Mouse (Mus musculus) liver, adult (tissue): ENCODE results near the gene Slc9a1.

Experiments used
- GATA4 ChIP-seq: IDR thresholded peaks from 2 replicates; pipeline ENCODE4 v1.6.1; 2014; ENCODE audit warnings: mild to moderate bottlenecking, low read length; ENCODE audit not compliant: insufficient replicate concordance

Gene Slc9a1

DNA sequence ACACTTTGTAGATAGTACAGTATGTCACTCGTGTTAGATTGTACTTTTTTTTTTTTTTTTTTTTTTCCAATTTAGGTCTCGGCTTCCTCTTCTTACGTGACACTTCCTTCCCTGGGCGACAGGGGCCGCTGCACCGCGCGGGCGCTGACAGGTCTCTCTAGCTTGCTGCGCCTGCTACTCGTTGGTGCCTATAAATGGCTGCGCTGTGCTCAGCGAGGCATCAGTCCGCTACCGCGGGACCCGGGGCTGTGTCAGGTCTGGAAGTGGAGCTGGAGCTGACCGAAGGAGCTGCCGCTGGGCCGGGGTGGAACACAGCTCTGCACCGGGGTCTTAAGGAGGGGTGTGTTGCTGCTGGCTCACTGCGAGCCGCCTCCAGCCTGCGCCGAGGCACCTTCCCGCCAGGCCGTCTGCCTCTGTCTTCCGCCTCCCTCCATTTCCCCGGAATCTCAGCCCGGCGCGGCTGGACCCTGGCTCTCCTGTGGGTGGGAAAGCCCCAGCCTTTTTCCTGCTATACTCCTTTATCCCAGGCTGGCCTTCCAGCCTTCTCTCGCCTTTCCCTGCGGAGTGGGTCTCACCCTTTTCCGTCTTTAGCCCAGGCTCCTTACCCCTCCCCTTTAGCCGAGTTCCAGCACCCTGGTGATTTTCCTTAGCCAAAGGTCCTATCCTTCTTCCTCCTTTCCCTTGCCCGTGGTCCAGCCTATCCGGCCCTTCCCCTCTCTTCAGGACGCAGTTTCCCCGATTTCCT, at the start of gene Slc9a1:
Gene Slc9a1, plus strand, starts transcription at position 154 of the 745 bp plus-strand sequence.
- peak; percentile 57; the same call in 1 of the 2 replicates for TF ChIP-seq GATA4

DNA sequence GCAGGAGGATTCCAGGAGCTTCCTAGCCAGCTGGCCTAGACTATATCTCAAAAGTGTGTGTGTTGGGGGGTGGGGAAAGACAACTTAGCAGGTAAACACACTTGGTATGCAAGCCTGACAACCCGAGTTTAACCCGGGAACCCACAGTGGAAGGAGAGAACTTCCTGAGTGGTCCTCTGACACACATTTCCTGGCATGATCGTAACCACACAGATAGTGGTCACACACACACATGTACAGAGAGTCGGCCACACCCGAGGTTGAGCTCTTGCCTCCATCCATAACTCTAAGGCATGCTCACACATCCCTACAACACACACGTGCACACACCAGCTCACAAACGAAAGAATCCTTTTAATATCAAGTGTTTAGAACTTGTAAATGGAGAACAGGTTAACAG, 41.4 kb upstream of the Slc9a1 start:
- TF ChIP-seq GATA4 = no peak

DNA sequence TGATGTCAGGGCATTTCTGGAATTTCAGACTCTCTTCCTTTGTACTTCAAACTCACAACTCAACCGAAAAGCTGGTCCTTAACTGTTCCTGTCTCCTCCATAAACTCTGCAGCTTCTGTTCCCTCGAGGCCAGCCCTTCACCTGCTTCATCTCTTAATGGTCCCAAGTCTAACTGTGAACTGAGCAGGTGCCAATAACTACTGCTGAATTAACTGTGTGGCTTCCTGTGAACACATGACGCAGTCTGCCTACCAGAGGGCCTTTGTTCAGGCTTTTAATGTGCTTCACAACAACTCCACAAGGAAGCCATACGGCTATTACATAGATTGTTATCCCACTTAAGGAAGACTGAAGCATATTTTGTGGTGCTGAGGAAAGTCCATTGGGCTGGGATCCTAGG, 39.2 kb upstream of the Slc9a1 start:
- no peak for TF ChIP-seq GATA4

DNA sequence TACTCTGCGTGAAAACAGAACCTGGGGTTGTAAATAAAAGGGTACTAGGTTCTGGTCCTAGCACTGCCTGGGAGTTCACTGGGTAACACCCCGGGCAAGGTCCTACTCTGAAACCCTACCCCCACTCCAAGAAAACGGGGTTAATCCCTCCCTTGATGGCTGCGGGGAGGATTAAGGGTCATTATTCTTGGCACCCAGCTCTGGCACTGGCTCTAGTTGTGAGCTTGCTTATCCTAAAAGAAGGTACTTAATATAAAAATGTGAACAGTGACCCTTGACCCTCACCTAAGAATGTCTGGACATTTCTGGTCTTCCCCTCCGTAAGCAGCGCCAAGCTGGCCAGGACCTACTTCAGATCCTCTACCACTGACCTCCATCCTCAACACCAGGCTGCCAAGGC, 36.2 kb upstream of the Slc9a1 start:
- no peak for TF ChIP-seq GATA4

DNA sequence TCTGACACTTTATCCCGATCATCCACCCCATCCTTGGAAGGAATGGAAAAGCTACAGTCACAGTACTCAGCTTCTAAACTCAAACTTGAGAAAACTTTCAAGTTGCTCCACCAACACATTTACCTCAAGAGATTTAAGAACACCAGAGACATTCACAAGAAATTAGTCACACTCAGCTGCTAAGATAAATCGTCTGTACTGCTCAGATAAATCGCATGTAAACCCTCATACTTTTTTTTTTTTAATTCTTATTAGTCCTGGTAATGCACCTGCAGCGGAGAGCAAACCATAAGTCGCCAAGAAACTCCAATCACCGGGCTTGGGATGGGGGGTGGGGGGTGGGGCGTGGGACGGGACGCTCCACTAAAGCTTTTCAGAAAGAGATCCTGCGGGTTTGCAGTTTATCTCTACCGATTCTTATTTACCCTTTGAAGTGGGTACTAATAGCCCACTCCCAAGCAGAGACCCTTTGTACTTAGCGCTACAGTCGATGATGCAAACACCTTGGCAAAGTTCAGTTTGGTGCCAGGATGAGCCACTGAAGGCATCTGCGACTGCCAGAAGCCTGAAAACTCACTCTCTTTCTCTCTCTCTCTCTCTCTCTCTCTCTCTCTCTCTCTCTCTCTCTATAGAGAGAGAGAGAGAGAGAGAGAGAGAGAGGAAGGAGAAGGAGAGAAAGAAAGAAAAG, 31.5 kb upstream of the Slc9a1 start:
- no peak for TF ChIP-seq GATA4

DNA sequence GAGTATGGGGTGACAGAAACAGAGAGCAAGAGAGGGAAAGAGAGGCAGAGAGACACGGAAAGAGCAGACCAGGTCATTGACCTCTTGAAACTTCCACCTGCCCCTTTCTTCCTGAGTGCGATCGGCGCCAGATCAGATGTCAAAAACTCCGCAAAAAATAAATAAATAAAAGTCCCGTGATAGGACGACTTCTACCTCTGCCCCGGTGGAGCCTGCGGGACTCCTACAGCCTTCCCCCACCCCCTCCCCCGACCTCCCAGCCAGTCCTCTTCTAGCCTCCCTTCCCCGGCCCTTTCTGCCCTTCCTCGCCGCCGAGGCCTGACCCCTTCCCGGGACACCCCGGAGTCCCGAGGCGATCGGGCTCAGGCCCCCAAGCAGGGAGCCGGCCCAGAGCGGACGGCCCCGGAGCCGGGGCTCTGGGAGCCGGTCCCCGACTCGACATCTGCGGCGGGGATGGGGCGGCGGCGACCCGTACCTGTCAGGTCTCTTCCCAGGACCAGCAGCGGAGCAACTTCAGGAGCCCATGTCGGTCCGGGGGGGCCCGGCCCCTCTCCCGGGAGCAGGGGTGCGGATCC, 30.9 kb upstream of the Slc9a1 start:
- no peak for TF ChIP-seq GATA4

DNA sequence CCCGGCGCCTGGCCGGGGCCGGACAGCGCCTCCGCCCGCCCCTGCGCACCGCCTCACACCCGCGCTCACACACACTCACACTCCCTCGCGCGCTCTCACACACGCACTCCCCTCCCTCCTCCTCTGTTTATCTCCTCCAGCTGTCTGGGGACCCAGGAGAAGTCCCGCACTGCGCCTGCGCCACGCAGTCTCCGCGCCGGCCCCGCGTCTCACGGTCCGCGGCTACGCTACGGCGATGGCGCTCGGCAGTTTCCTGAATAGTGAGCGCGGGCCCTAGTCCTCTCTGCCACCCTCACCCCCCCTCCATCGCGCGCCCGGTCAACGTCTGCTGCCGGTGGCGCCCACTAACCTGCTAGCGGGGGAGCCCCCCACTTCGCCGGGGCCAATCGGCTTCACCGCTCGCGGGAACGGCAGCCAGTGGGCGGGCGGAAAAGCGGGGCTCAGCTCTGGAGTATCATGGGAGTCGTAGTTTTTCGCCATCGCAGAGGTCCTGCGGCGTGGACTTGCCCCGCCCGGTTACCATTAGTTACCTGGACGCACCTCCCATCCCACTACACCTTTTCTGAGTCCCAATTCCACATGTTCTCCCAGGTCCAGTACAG, 30.3 kb upstream of the Slc9a1 start:
- TF ChIP-seq GATA4 = 0 out of 2 replicates have a peak, but pooled peaks have one; percentile 64

DNA sequence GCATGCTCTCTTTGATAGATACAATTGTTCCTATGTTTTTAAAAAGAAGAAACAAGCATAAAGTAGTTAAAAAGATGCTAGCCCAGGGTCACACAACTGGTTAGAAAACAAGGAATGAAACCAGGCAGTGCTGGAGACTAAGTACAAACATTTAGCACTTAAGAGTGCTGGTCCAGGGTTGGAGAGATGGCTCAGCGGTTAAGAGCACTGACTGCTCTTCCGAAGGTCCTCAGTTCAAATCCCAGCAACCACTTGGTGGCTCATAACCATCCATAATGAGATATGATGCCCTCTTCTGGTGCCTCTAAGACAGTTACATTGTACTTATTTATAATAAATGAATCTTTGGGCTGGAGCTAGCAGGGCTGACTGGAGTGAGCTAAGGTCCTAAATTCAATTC, 29.3 kb upstream of the Slc9a1 start:
- TF ChIP-seq GATA4 = no peak

DNA sequence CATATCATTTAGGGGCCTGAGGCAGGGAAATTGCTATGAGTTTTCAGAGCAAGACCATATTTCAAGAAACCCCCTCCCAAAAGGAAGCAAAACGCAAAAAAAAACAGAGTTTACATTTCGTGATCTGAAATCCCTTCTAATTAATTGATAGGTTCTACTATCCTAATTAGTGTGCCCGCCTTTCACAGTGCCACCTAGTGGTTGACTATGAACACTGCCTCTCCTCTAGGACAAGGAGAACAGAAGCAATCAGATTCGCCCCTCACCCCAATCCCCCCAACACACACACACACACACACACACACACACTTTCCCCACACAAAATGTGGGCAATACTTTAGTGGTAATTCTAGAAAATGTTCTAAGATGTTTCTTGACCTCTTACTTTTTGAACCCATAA, 25.4 kb upstream of the Slc9a1 start:
- no peak for TF ChIP-seq GATA4

DNA sequence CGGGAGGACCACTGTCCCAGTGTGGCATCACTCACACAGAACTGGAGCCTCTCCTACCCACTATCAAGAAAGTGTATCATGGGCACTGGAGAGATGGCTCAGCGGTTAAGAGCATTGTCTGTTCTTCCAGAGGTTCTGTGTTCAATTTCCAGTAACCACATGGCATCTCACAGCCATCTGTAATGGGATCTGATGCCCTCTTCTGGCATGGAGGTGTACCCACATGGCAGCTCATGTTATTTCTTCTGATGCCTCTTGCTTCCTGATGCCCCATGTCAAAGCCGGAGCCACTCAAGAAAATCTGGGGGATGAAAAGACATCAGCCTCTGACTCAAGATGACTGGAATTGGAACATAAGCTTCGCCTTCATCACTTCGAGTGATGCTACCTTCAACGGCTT, 23.8 kb upstream of the Slc9a1 start:
- no peak for TF ChIP-seq GATA4

DNA sequence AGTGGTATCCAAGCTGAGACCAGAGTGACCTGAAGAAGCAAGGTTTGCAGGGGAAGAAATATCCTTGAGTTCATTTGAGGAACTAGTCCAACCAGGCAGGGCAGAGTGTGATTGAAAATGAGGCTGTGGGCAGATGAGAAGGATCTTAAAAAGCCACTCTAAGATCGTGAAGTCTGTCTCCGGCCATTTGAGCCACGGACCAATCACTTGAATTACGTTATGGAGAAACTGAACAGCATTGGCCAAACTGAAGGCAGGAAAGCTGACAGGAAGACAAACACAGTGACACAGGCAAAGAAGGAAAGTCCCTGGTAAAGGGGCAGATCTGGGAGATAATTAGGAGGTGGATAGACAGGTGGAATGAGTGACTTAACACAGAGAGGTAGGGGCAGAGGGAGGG, 22.9 kb upstream of the Slc9a1 start:
- no peak for TF ChIP-seq GATA4

DNA sequence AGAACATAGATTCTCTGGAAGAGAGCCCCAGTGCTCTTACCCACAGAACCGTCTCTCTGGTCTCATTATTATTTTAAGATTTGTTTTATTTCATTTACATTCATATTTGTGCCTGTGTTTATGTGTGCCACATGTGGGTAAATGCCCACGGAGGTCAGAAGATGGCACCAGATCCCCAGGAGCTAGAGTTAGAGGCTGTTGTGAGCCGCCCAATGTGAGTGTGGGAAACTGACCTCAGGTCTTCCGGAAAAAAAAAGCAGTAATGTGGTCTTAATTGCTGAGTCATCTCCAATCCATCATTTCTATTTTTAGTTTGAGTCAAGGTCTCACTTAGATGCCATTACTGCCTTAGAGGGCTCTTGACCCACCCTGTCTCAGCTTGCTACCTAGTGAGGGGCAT, 21.9 kb upstream of the Slc9a1 start:
- TF ChIP-seq GATA4 = no peak

DNA sequence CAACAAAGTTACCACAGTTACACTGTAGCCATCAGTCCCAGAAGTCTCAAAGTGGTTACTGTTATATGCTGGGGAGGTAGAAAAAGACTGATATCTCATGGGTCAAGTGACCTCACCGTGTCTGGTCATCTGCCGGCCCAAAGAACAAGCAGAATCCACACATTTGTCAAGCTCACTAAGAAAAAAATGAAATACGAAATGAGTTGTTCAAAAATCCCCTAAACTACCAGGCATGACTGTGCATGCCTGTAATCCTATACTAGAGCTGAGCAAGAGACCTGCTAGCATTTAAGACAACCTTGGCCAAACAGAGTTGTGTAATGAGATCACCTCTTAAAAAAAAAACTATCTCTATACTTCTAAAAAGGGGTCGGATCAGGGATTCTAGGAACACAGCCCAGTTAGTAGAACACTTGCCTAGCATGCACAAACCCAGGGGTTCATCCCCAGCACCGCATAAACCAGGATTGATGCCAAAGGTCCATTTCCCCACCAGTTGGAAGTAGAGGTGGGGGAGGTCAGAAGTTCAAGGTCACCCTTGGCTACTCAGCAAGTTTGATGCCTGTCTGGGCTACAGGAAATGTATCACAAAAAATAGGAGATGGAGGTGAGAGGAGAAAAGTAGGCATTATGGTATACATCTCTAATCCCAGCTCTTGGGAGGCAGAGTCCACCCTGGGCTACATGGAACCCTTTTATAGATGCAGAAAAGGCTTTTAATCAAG, 21.3 kb upstream of the Slc9a1 start:
- no peak for TF ChIP-seq GATA4

DNA sequence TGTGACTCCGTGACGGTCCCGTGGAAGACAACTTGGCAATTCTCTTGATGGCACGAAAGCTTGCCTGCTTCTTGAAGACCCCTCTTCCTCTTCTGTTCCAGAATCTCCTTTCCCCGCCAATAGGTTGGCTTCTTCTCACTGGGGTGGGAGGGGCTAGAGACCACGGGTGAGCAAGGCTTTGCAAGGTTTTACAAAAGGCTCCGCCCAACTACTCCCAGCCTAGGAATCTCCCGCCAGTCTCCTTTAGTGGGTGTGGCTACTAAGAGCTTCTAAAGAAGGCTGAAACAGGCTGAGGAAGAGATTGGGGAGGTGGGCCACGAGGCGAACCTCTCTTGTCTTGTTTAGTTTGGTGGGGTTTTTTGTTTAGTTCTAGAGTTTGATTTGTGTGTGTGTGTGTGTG, 16.7 kb upstream of the Slc9a1 start:
- TF ChIP-seq GATA4 = no peak
